Mouse (Mus musculus) liver, postnatal 0 days (tissue): ENCODE results near the gene Csn1s2a. TPM values are rescaled to one million over a fixed set of nuclear protein-coding genes. Genes with fewer than 3 reads are reported as not detected.

Experiments used
- ATAC-seq: fragments of 200-750 bp; cut with Nextera tagmentation; 2 replicates; pipeline ENCODE4 v1.8.0; 2017; ENCODE audit warnings: mild to moderate bottlenecking, moderate library complexity
- DNase-seq: peaks from one replicate; pipeline ENCODE4 v3.0.0-alpha.2; 2016
- H3K27ac ChIP-seq: fragments of 300-500 bp; sonication (generic); 2 replicates; pipeline ENCODE4 v1.5.1; 2014; ENCODE audit warnings: antibody characterized with exemption, moderate library complexity, mild to moderate bottlenecking, low read depth
- H3K27me3 ChIP-seq: fragments of 300-500 bp; sonication (generic); 2 replicates; pipeline ENCODE4 v1.6.1; 2014; ENCODE audit warnings: low read length, control low read depth, mixed read lengths; ENCODE audit not compliant: insufficient read depth
- H3K36me3 ChIP-seq: fragments of 300-500 bp; sonication (generic); replicated peaks from 2 replicates; pipeline ENCODE4 v1.6.1; 2014; ENCODE audit warnings: mild to moderate bottlenecking, control low read depth, low read length, moderate library complexity, mixed read lengths; ENCODE audit not compliant: insufficient read depth
- H3K4me1 ChIP-seq: fragments of 300-500 bp; sonication (generic); 2 replicates; pipeline ENCODE4 v1.6.1; 2014; ENCODE audit warnings: antibody characterized with exemption, mild to moderate bottlenecking, control low read depth; ENCODE audit not compliant: insufficient read depth
- H3K4me2 ChIP-seq: fragments of 300-500 bp; sonication (generic); 2 replicates; pipeline ENCODE4 v1.6.1; 2014; ENCODE audit warnings: low read depth, mild to moderate bottlenecking, low read length, moderate library complexity, mixed read lengths
- H3K4me3 ChIP-seq: fragments of 300-500 bp; sonication (generic); 2 replicates; pipeline ENCODE4 v1.5.1; 2014; ENCODE audit warnings: low read depth, low read length
- H3K9ac ChIP-seq: fragments of 300-500 bp; sonication (generic); replicated peaks from 2 replicates; pipeline ENCODE4 v1.6.1; 2014; ENCODE audit warnings: mild to moderate bottlenecking, moderate library complexity
- H3K9me3 ChIP-seq: fragments of 300-500 bp; sonication (generic); 2 replicates; pipeline ENCODE4 v1.6.1; 2016; ENCODE audit warnings: mild to moderate bottlenecking, control low read depth, low read length, mixed read lengths
- CTCF ChIP-seq: sonication (generic); IDR thresholded peaks from 2 replicates; pipeline ENCODE4 v1.5.1; 2016; ENCODE audit warnings: antibody characterized with exemption, low read depth
- EP300 ChIP-seq: IDR thresholded peaks from 2 replicates; pipeline ENCODE4 v1.6.1; 2016; ENCODE audit warnings: antibody characterized with exemption, low read depth, mild to moderate bottlenecking
- WGBS: fragments of 180-500 bp; shearing (Covaris S2); extraction: QIAGEN DNeasy Blood & Tissue Kit; methylation state at CpG from one replicate; pipeline ENCODE4 v1.1.7; 2014; ENCODE audit not compliant: insufficient replicate concordance; 5-methylcytosine and 5-hydroxymethylcytosine counted together
- polyA plus RNA-seq: library from polyadenylated mRNA; unstranded; fragments of >200 nt; fragmentation: Nextera tagmentation; extraction: Ambion mirVana; gene quantifications from 2 replicates; pipeline ENCODE4 v1.2.1, GENCODE M21; 2015

Csn1s2a gene
- polyA plus RNA-seq, 1 experiment from 2014 or later: not detected

GRCm38 (mm10) chr5:87809253-87809652 is 34.9 kb downstream of the Csn1s2a start:
- H3K4me1 ChIP-seq: no peaks in the 10 kb centered on the region
- no peak for ATAC-seq
- H3K4me3 ChIP-seq: no peak overlapping the region
- 42% methylated on average over 2 of the region's 2 CpGs for WGBS
- no peak overlapping the region for H3K4me2 ChIP-seq
- DNase-seq: no peak
- no peaks in the 10 kb centered on the region for H3K27me3 ChIP-seq
- H3K9ac ChIP-seq: no peak overlapping the region
- no peaks in the 10 kb centered on the region for H3K9me3 ChIP-seq
- H3K36me3 ChIP-seq: no peaks in the 10 kb centered on the region
- no peak for TF ChIP-seq CTCF
- no peak for TF ChIP-seq EP300
- H3K27ac ChIP-seq: no peak overlapping the region

- Histone ChIP-seq H3K4me3 (no peak within 1 kb of the TSS), H3K9me3 (no peaks in the 10 kb centered on the region), H3K4me2 (no peak within 1 kb of the TSS), H3K9ac (no peak within 1 kb of the TSS), H3K27ac (no peak within 1 kb of the TSS), H3K4me1 (no peaks in the 10 kb centered on the region), H3K27me3 (no peaks in the 10 kb centered on the region), H3K36me3 (no peaks in the 10 kb centered on the region)
- TF ChIP-seq EP300 (no peak), CTCF (no peak)
- no peak for ATAC-seq
- no peak for DNase-seq
- WGBS: 63% methylated on average over 1 of the region's 1 CpGs
Observed at GRCm38 (mm10) chr5:87825386-87825785, 51.0 kb downstream of the Csn1s2a start, which contains the start of gene Prr27. Gene Prr27 (plus strand): TSS chr5:87825686.

Other genes starting within 250 kb of the Csn1s2a start
- gene Sult1b1, start 236.4 kb upstream of the Csn1s2a start, polyA plus RNA-seq: 3.7 and 3.9 TPM in 2 replicates
- 57.9 and 68.7 TPM in 2 replicates for gene Sult1d1, start 205.5 kb upstream of the Csn1s2a start, polyA plus RNA-seq
- gene Sult1e1, start 183.0 kb upstream of the Csn1s2a start, polyA plus RNA-seq: 0.08 and 0.14 TPM in 2 replicates
- not detected in 2 replicates for gene Csn1s1, start 108.4 kb upstream of the Csn1s2a start, polyA plus RNA-seq
- gene Csn2, start 74.9 kb upstream of the Csn1s2a start, polyA plus RNA-seq: not detected in 2 replicates
- gene Csn1s2b, start 33.5 kb downstream of the Csn1s2a start, polyA plus RNA-seq: not detected in 2 replicates
- gene Prr27, start 51.1 kb downstream of the Csn1s2a start, polyA plus RNA-seq: not detected in 2 replicates
- gene Odam, start 110.5 kb downstream of the Csn1s2a start, polyA plus RNA-seq: not detected in 2 replicates
- gene Csn3, start 151.0 kb downstream of the Csn1s2a start, polyA plus RNA-seq: not detected in 2 replicates
- gene 2310003L06Rik, start 194.9 kb downstream of the Csn1s2a start, polyA plus RNA-seq: not detected in 2 replicates
- gene Gm28434, start 194.9 kb downstream of the Csn1s2a start, polyA plus RNA-seq: not detected in 2 replicates
- not detected in 2 replicates for gene Cabs1, start 204.9 kb downstream of the Csn1s2a start, polyA plus RNA-seq
- gene Smr3a, start 228.0 kb downstream of the Csn1s2a start, polyA plus RNA-seq: not detected in 2 replicates